Mouse (Mus musculus) heart, adult 2 months (tissue): Measurements from ENCODE around the gene Dlat.

Experiments used
- CTCF ChIP-seq: fragments of 200-600 bp; IDR thresholded peaks from 2 replicates; pipeline ENCODE4 v1.8.1; 2022; ENCODE audit warnings: antibody characterized with exemption, mild to moderate bottlenecking, moderate library complexity
- EP300 ChIP-seq: fragments of 200-500 bp; IDR thresholded peaks from 2 replicates; pipeline ENCODE4 v1.6.1; 2011; ENCODE audit warnings: low read depth, low read length, control low read depth; ENCODE audit not compliant: insufficient read depth
- POLR2A ChIP-seq: fragments of 200-500 bp; IDR thresholded peaks from 2 replicates; pipeline ENCODE4 v1.6.1; 2011; ENCODE audit warnings: mild to moderate bottlenecking, low read depth, low read length, control low read depth; ENCODE audit not compliant: insufficient read depth

- TF ChIP-seq EP300: no peak
- peak; percentile 87 for TF ChIP-seq CTCF
- no peak for TF ChIP-seq POLR2A
Observed at GRCm38 (mm10) chr9:50670690-50671089, 11.1 kb upstream of the Dlat start.
